Mouse (Mus musculus) forebrain, postnatal 0 days (tissue): ENCODE data around the gene Tent5c. TPM values are rescaled to one million over a fixed set of nuclear protein-coding genes. Genes with fewer than 3 reads are reported as not detected.

Experiments
- ATAC-seq: fragments of 200-750 bp; cut with Nextera tagmentation; 2 replicates; pipeline ENCODE4 v1.8.0; 2017; ENCODE audit warnings: mild to moderate bottlenecking, moderate library complexity
- DNase-seq: peaks from one replicate; pipeline ENCODE4 v3.0.0-alpha.2; 2015
- H3K27ac ChIP-seq: fragments of 300-500 bp; sonication (generic); 2 replicates; pipeline ENCODE4 v1.5.1; 2014; ENCODE audit warnings: low read depth, mild to moderate bottlenecking, antibody characterized with exemption, low read length, moderate library complexity, mixed read lengths
- H3K27me3 ChIP-seq: fragments of 300-500 bp; sonication (generic); 2 replicates; pipeline ENCODE4 v1.6.1; 2014; ENCODE audit warnings: mild to moderate bottlenecking, low read length, mixed read lengths; ENCODE audit not compliant: insufficient read depth
- H3K36me3 ChIP-seq: fragments of 300-500 bp; sonication (generic); 2 replicates; pipeline ENCODE4 v1.6.1; 2014; ENCODE audit warnings: mild to moderate bottlenecking, moderate library complexity; ENCODE audit not compliant: insufficient read depth
- H3K4me1 ChIP-seq: fragments of 300-500 bp; sonication (generic); 2 replicates; pipeline ENCODE4 v1.6.1; 2014; ENCODE audit warnings: antibody characterized with exemption; ENCODE audit not compliant: insufficient read depth
- H3K4me2 ChIP-seq: fragments of 300-500 bp; sonication (generic); 2 replicates; pipeline ENCODE4 v1.6.1; 2014; ENCODE audit warnings: low read depth, mild to moderate bottlenecking, moderate library complexity
- H3K4me3 ChIP-seq: fragments of 300-500 bp; sonication (generic); 2 replicates; pipeline ENCODE4 v1.5.1; 2014; ENCODE audit warnings: low read depth, low read length, mixed read lengths
- H3K9ac ChIP-seq: fragments of 300-500 bp; sonication (generic); 2 replicates; pipeline ENCODE4 v1.6.1; 2014; ENCODE audit warnings: mild to moderate bottlenecking
- H3K9me3 ChIP-seq: fragments of 300-500 bp; sonication (generic); 2 replicates; pipeline ENCODE4 v1.6.1; 2016; ENCODE audit warnings: low read length
- CTCF ChIP-seq: sonication (generic); IDR thresholded peaks from 2 replicates; pipeline ENCODE4 v1.5.1; 2016; ENCODE audit warnings: antibody characterized with exemption, control low read depth, low read depth
- WGBS: fragments of 180-500 bp; shearing (Covaris S2); extraction: QIAGEN DNeasy Blood & Tissue Kit; methylation state at CpG from one replicate; pipeline ENCODE4 v1.1.7; 2014; 5-methylcytosine and 5-hydroxymethylcytosine counted together
- polyA plus RNA-seq: library from polyadenylated mRNA; unstranded; fragments of >200 nt; fragmentation: Nextera tagmentation; extraction: Ambion mirVana; gene quantifications from 2 replicates; pipeline ENCODE4 v1.2.1, GENCODE M21; 2015
- total RNA-seq: library from RNA; depleted of rRNA; stranded (reverse); fragments of >200 nt; gene quantifications from 2 replicates; pipeline ENCODE4 v1.2.3, GENCODE M21; 2014

Gene Tent5c
- total and polyA plus RNA-seq, 2 experiments from 2014 or later = 1.1 to 1.9 TPM

DNA sequence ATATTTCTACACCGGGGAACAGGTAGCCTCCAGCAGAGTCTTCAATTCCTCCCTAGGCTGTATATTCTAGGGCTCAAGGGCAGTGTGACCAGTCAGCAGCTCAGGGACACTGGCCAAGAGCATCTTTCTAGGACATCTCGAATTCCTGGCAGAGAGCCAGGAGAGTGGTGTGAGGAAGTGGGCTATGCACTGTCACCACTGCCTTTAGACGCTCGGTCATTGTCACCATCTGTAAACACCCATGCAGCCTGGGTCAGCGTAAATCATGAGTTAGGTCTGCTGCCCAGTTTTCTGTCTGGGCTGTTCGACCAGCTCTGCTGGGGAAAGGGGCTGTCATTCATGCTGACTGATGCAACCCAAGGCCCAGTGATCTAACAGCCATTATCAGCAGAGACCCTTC is 49.1 kb downstream of the Tent5c start:
- ATAC-seq = no peak

DNA sequence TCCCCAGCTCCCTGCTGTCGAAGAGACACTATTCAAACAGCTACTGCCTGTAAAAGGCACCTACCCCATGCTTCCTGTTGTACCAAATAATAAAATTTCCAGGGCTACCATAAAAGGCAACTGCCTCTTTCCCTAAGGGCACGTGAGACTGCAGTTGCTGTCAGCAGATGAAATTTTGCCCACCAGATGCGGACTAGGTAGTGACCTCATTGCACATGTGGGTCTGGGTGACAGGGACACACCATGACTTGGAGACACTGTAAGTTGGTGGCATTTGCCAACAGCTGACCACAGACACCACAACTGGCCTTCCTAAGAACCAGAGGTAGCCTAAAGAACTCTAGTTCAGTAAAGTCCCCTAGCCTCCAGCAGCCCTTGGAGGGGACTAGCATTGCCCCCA is 50.0 kb downstream of the Tent5c start:
- Histone ChIP-seq H3K4me2 (no peak overlapping the region), H3K4me3 (no peak overlapping the region), H3K4me1 (no peaks in the 10 kb centered on the region), H3K9ac (no peak overlapping the region), H3K9me3 (no peaks in the 10 kb centered on the region), H3K27me3 (no peaks in the 10 kb centered on the region), H3K27ac (no peak overlapping the region), H3K36me3 (no peaks in the 10 kb centered on the region)
- no peak for TF ChIP-seq CTCF
- 84% methylated on average over 3 of the region's 3 CpGs for WGBS
- DNase-seq (no peak), ATAC-seq (no peak)

More for the DNA sequence above, 49.1 kb downstream of the Tent5c start:
- 64% methylated on average over 6 of the region's 6 CpGs for WGBS
- Histone ChIP-seq H3K27ac (no peak overlapping the region), H3K27me3 (no peaks in the 10 kb centered on the region), H3K36me3 (no peaks in the 10 kb centered on the region), H3K4me1 (no peaks in the 10 kb centered on the region), H3K9ac (no peak overlapping the region), H3K4me2 (no peak overlapping the region), H3K4me3 (no peak overlapping the region), H3K9me3 (no peaks in the 10 kb centered on the region)
- no peak for DNase-seq
- TF ChIP-seq CTCF = no peak

DNA sequence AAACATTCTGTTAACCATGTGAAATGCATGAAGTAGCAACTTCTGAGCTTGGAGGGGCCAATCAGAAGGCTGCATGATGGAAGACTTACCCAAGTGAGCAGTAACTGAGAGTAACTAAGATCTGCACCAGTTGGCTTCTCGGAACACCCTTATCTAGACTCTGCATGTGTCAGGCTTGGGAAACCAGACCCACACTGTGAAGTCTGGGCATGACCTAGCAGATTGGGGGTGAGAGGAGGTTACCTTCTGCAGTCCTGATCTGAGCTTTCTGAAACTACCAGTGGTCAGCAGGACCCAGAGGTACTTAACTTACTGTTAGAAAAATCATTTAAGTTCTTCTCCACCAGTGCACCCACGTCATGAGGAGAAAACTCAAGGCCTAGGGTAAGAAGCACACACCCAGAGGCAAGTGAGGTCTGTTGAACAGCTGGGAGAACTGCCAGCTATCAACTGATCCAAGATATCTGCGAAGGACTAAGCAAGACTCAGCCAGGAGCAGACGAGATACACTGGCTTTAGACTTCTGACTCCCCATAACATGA is 50.6 kb downstream of the Tent5c start:
- Histone ChIP-seq H3K4me2 (no peak overlapping the region), H3K9ac (no peak overlapping the region), H3K27me3 (no peaks in the 10 kb centered on the region), H3K4me1 (no peaks in the 10 kb centered on the region), H3K9me3 (no peaks in the 10 kb centered on the region), H3K4me3 (no peak overlapping the region), H3K36me3 (no peaks in the 10 kb centered on the region), H3K27ac (no peak overlapping the region)
- WGBS = 82% methylated on average over 4 of the region's 4 CpGs
- TF ChIP-seq CTCF = no peak
- peak; percentile 27; the same call in 1 of the 2 replicates for ATAC-seq
- DNase-seq = no peak

DNA sequence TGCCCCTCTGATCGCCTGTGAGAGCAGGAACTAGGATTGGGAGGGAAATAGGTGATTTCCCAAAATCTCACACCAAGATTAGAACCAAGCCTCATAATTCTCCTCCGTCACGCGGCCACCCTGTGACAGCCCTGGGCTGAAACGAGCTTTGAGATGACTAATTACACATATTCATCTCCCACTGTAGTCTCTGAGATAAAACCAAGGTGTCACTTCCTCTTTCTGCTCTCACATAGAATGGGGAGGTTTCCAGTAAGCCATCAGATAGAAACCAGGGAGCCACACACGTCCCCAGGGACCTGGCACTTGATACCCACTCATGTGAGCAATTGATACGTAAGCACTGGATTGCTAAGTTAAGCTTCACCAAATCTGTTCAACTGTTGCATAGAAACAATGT is 52.4 kb downstream of the Tent5c start:
- DNase-seq (no peak), ATAC-seq (no peak)
- Histone ChIP-seq H3K9ac (no peak overlapping the region), H3K27me3 (no peaks in the 10 kb centered on the region), H3K27ac (no peak overlapping the region), H3K4me1 (no peaks in the 10 kb centered on the region), H3K4me2 (no peak overlapping the region), H3K4me3 (no peak overlapping the region), H3K9me3 (no peaks in the 10 kb centered on the region), H3K36me3 (no peaks in the 10 kb centered on the region)
- 84% methylated on average over 7 of the region's 7 CpGs for WGBS
- no peak for TF ChIP-seq CTCF

DNA sequence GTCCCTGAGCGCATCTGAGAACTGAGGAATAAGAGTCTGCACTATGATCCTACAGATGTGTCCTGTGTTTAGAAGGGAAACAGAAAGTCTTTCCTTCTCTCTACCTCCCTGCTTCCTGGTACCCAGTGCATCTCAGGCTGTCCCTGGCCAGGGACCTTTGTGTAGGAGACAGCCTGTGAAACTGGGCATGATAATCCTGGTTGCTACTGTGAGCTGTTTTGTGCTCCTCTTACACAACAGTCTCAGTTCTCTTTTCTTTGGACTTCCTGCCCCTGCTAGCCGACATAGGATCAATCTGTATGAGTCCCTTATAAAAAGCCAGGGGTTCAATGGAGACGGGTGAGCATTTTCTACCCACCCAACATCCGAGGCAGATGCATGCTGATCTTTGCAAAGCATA is 57.4 kb downstream of the Tent5c start:
- H3K4me3 ChIP-seq = no peak overlapping the region
- H3K9me3 ChIP-seq = no peaks in the 10 kb centered on the region
- 76% methylated on average over 4 of the region's 4 CpGs for WGBS
- no peak overlapping the region for H3K9ac ChIP-seq
- no peaks in the 10 kb centered on the region for H3K4me1 ChIP-seq
- no peaks in the 10 kb centered on the region for H3K36me3 ChIP-seq
- no peak for ATAC-seq
- no peak for DNase-seq
- H3K27ac ChIP-seq = no peak overlapping the region
- H3K27me3 ChIP-seq = no peaks in the 10 kb centered on the region
- TF ChIP-seq CTCF = no peak
- H3K4me2 ChIP-seq = no peak overlapping the region

DNA sequence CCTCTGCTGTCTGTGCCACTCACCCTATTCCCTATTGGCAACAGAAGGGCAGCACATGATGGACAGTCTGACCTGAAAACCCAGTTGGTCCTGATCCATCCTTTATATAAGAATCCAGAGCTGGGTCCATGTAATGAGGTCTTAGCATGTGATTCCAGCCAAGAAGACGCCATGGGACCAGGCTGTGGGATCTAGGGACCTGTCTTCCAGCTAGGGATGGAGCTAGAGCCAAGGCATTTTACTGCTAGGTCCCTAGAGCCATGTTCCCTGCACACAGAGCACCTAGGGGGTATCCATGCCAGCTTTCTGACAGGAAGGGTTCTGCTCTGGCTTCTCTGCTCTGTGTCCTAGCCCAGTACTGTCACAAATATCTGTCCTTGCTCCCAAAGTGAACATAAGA is 58.4 kb downstream of the Tent5c start:
- Histone ChIP-seq H3K4me2 (no peak overlapping the region), H3K9ac (no peak overlapping the region), H3K27me3 (no peaks in the 10 kb centered on the region), H3K27ac (no peak overlapping the region), H3K9me3 (no peaks in the 10 kb centered on the region), H3K4me1 (no peaks in the 10 kb centered on the region), H3K4me3 (no peak overlapping the region), H3K36me3 (no peaks in the 10 kb centered on the region)
- ATAC-seq (no peak), DNase-seq (no peak)
- TF ChIP-seq CTCF = no peak
- WGBS = 50% methylated on average over 1 of the region's 1 CpGs

DNA sequence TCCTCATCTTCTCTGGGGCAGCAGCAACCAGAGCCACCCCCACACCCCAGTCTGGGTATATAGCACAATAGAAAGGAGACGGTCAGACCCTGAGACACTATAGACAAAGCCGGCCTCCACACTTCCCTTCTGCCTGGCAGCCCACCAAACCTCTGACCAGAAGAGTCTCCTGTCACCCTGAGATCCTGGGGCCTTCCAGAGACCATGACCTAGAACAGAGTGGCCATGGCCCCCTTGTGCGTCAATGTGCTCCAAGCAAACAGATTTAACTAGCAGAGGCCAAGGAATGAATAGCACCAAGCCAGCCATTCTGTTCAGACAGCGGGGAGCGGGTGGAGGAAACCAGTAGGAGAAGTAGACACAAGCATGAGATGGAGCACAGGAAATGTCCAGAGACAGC is 59.0 kb downstream of the Tent5c start:
- Histone ChIP-seq H3K4me1 (no peaks in the 10 kb centered on the region), H3K9me3 (no peaks in the 10 kb centered on the region), H3K9ac (no peak overlapping the region), H3K4me2 (no peak overlapping the region), H3K27me3 (no peaks in the 10 kb centered on the region), H3K36me3 (no peaks in the 10 kb centered on the region), H3K4me3 (no peak overlapping the region), H3K27ac (no peak overlapping the region)
- WGBS = 89% methylated on average over 5 of the region's 5 CpGs
- TF ChIP-seq CTCF = no peak
- DNase-seq (no peak), ATAC-seq (no peak)
